Mouse (Mus musculus) neural tube, embryonic 12.5 days (tissue): ENCODE results near the gene Prrt4. TPM values are rescaled to one million over a fixed set of nuclear protein-coding genes. Genes with fewer than 3 reads are reported as not detected.

ENCODE experiments used
- ATAC-seq: fragments of 200-750 bp; cut with Nextera tagmentation; 2 replicates; pipeline ENCODE4 v1.8.0; 2017; ENCODE audit warnings: low read depth, mild to moderate bottlenecking, moderate TSS enrichment, moderate library complexity; ENCODE audit not compliant: low FRiP score
- H3K27ac ChIP-seq: fragments of 300-500 bp; sonication (generic); 2 replicates; pipeline ENCODE4 v1.5.1; 2016
- H3K27me3 ChIP-seq: fragments of 300-500 bp; sonication (generic); replicated peaks from 2 replicates; pipeline ENCODE4 v1.6.1; 2016; ENCODE audit warnings: mild to moderate bottlenecking
- H3K36me3 ChIP-seq: fragments of 300-500 bp; sonication (generic); 2 replicates; pipeline ENCODE4 v1.6.1; 2016; ENCODE audit warnings: mild to moderate bottlenecking
- H3K4me1 ChIP-seq: fragments of 300-500 bp; sonication (generic); 2 replicates; pipeline ENCODE4 v1.6.1; 2016
- H3K4me2 ChIP-seq: fragments of 300-500 bp; sonication (generic); replicated peaks from 2 replicates; pipeline ENCODE4 v1.6.1; 2016; ENCODE audit warnings: mild to moderate bottlenecking
- H3K4me3 ChIP-seq: fragments of 300-500 bp; sonication (generic); 2 replicates; pipeline ENCODE4 v1.5.1; 2016
- H3K9ac ChIP-seq: fragments of 300-500 bp; sonication (generic); 2 replicates; pipeline ENCODE4 v1.6.1; 2016; ENCODE audit warnings: mild to moderate bottlenecking
- H3K9me3 ChIP-seq: fragments of 300-500 bp; sonication (generic); 2 replicates; pipeline ENCODE4 v1.6.1; 2016; ENCODE audit warnings: mild to moderate bottlenecking
- WGBS: fragments of 180-500 bp; shearing (Covaris S2); methylation state at CpG from one replicate; pipeline ENCODE4 v1.1.7; 2016; 5-methylcytosine and 5-hydroxymethylcytosine counted together
- microRNA-seq: library from miRNA; unstranded; fragments of <30 nt; microRNA quantifications from one replicate; pipeline ENCODE4, GENCODE M21; 2017
- polyA plus RNA-seq: library from polyadenylated mRNA; unstranded; fragments of >200 nt; fragmentation: Nextera tagmentation; extraction: Ambion mirVana; gene quantifications from 2 replicates; pipeline ENCODE4 v1.2.1, GENCODE M21; 2016

The Prrt4 gene
- polyA plus RNA-seq, 1 experiment from 2014 or later = 2.9 TPM

GRCm38 (mm10) chr6:29137441-29137840 is 41.9 kb downstream of the Prrt4 start:
- Histone ChIP-seq H3K27me3 (no peaks in the 10 kb centered on the region), H3K9ac (no peak overlapping the region), H3K36me3 (peaks cover 55% of the 10 kb centered on the region), H3K9me3 (no peaks in the 10 kb centered on the region), H3K4me3 (no peak overlapping the region), H3K4me1 (no peaks in the 10 kb centered on the region), H3K4me2 (no peak overlapping the region), H3K27ac (no peak overlapping the region)
- WGBS = 96% methylated on average over 9 of the region's 9 CpGs
- no peak for ATAC-seq

GRCm38 (mm10) chr6:29133100-29133499 is 46.3 kb downstream of the Prrt4 start:
- no peak for ATAC-seq
- H3K4me1 ChIP-seq = no peaks in the 10 kb centered on the region

GRCm38 (mm10) chr6:29126878-29127426 is 52.4 kb downstream of the Prrt4 start:
- Histone ChIP-seq H3K27me3 (no peaks in the 10 kb centered on the region), H3K4me2 (no peak overlapping the region), H3K9me3 (no peaks in the 10 kb centered on the region), H3K27ac (no peak overlapping the region), H3K4me1 (no peaks in the 10 kb centered on the region), H3K4me3 (no peak overlapping the region), H3K9ac (no peak overlapping the region), H3K36me3 (peaks cover 72% of the 10 kb centered on the region)
- 93% methylated on average over 7 of the region's 7 CpGs for WGBS
- no peak for ATAC-seq

More at GRCm38 (mm10) chr6:29133100-29133499, 46.3 kb downstream of the Prrt4 start:
- H3K36me3 ChIP-seq = peaks cover 77% of the 10 kb centered on the region
- WGBS = 94% methylated on average over 9 of the region's 9 CpGs
- H3K9ac ChIP-seq = no peak overlapping the region
- H3K9me3 ChIP-seq = no peaks in the 10 kb centered on the region
- H3K27me3 ChIP-seq = no peaks in the 10 kb centered on the region
- no peak overlapping the region for H3K4me2 ChIP-seq
- no peak overlapping the region for H3K4me3 ChIP-seq
- no peak overlapping the region for H3K27ac ChIP-seq

GRCm38 (mm10) chr6:29119990-29120389 is 59.4 kb downstream of the Prrt4 start:
- Histone ChIP-seq H3K9ac (no peak overlapping the region), H3K36me3 (peaks cover 11% of the 10 kb centered on the region), H3K4me1 (no peaks in the 10 kb centered on the region), H3K9me3 (no peaks in the 10 kb centered on the region), H3K4me2 (no peak overlapping the region), H3K4me3 (no peak overlapping the region), H3K27ac (no peak overlapping the region), H3K27me3 (no peaks in the 10 kb centered on the region)
- WGBS = 89% methylated on average over 13 of the region's 13 CpGs
- ATAC-seq = no peak

Small RNA genes within 50 kb of the gene (microRNA-seq; reads per million reads assigned to microRNA genes)
- not detected for gene Gm24303

Other genes with a start within 250 kb of the Prrt4 start
- gene Lep, start 119.4 kb downstream of the Prrt4 start, polyA plus RNA-seq = not detected in 2 replicates
- gene Rbm28, start 14.6 kb downstream of the Prrt4 start, polyA plus RNA-seq = 50.3 and 56.0 TPM in 2 replicates
- gene Impdh1, start 36.8 kb upstream of the Prrt4 start, polyA plus RNA-seq = 65.0 and 69.5 TPM in 2 replicates
- gene Hilpda, start 92.9 kb upstream of the Prrt4 start, polyA plus RNA-seq = 28.1 and 30.9 TPM in 2 replicates
- gene Fam71f2, start 100.0 kb upstream of the Prrt4 start, polyA plus RNA-seq = 0.45 and 0.71 TPM in 2 replicates
- gene Fam71f1, start 139.6 kb upstream of the Prrt4 start, polyA plus RNA-seq = not detected in 2 replicates
- 199 and 223 TPM in 2 replicates for gene Calu, start 168.5 kb upstream of the Prrt4 start, polyA plus RNA-seq
- gene Opn1sw, start 208.9 kb upstream of the Prrt4 start, polyA plus RNA-seq = 0.18 and 0.24 TPM in 2 replicates
- gene Ccdc136, start 216.7 kb upstream of the Prrt4 start, polyA plus RNA-seq = 33.1 and 39.9 TPM in 2 replicates